Mouse (Mus musculus) cortical plate, adult 2 months (tissue): ENCODE measurements around the gene Map3k5.

Source experiments
- CTCF ChIP-seq: fragments of 200-500 bp; IDR thresholded peaks from 2 replicates; pipeline ENCODE4 v1.5.1; 2011; ENCODE audit warnings: mild to moderate bottlenecking, control low read depth, low read length; ENCODE audit not compliant: insufficient read depth; ENCODE audit errors: extremely low read depth
- POLR2A ChIP-seq: fragments of 200-500 bp; IDR thresholded peaks from 2 replicates; pipeline ENCODE4 v1.6.1; 2011; ENCODE audit warnings: mild to moderate bottlenecking, low read length, control low read depth; ENCODE audit not compliant: insufficient read depth; ENCODE audit errors: extremely low read depth

GRCm38 (mm10) chr10:20039531-20039930, 105.3 kb downstream of the Map3k5 start:
- TF ChIP-seq POLR2A (no peak), CTCF (no peak)
